Mouse (Mus musculus): ENCODE measurements around the gene Zscan2. TPM values are rescaled to one million over a fixed set of nuclear protein-coding genes. Genes with fewer than 3 reads are reported as not detected.

Zscan2 gene
- polyA plus RNA-seq, 1 experiment from 2014 or later, result 2.5 TPM

DNA sequence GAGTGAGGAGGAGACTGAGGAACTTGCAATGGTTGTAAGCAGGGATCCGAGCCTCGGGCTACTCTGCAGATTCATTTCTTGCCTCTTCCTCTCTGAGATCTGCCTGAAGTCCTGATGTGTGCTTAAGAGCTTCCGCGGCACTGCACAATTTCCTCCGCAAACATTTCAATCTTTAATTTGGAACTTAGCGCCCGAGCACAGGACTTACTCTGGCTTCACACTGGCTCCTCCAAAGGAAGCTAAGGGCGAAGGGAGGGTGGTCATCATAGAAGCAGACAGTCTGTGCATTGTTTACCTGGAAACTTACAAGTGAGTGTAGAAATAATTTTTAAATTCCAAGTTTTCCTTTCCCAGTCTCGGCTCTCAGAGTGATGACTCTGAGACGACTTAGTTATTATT, 14.4 kb upstream of the Zscan2 start:
- Histone ChIP-seq H3K4me3 (no peak overlapping the region), H3K27me3 (ENCODE audit: insufficient read depth, poor library complexity, severe bottlenecking) (no peaks in the 10 kb centered on the region), H3K9me3 (no peaks in the 10 kb centered on the region), H3K27ac (no peak overlapping the region), H3K4me1 (peaks cover 5% of the 10 kb centered on the region), H3K36me3 (no peaks in the 10 kb centered on the region)
- 81% methylated on average over 10 of the region's 10 CpGs for WGBS
- no peak for DNase-seq (ENCODE audit: low spot score)

GRCm38 (mm10) chr7:80846709-80847108, 14.0 kb upstream of the Zscan2 start:
- no peak overlapping the region for H3K27ac ChIP-seq
- H3K36me3 ChIP-seq, result no peaks in the 10 kb centered on the region
- no peaks in the 10 kb centered on the region for H3K9me3 ChIP-seq
- H3K4me1 ChIP-seq, result peaks cover 5% of the 10 kb centered on the region
- no peak overlapping the region for H3K4me3 ChIP-seq
- DNase-seq (ENCODE audit: low spot score), result peak; percentile 61
- WGBS, result 82% methylated on average over 5 of the region's 5 CpGs
- no peaks in the 10 kb centered on the region for H3K27me3 ChIP-seq (ENCODE audit: insufficient read depth, poor library complexity, severe bottlenecking)

- WGBS, result 40% methylated on average over 2 of the region's 2 CpGs
- peaks cover 5% of the 10 kb centered on the region for H3K4me1 ChIP-seq
- no peaks in the 10 kb centered on the region for H3K36me3 ChIP-seq
- DNase-seq (ENCODE audit: low spot score), result no peak
- no peaks in the 10 kb centered on the region for H3K9me3 ChIP-seq
- H3K27me3 ChIP-seq (ENCODE audit: insufficient read depth, poor library complexity, severe bottlenecking), result no peaks in the 10 kb centered on the region
- no peak overlapping the region for H3K4me3 ChIP-seq
- peak overlapping the region; percentile 71 for H3K27ac ChIP-seq
Measured at GRCm38 (mm10) chr7:80849267-80849666, 11.5 kb upstream of the Zscan2 start.

GRCm38 (mm10) chr7:80849710-80850109, 11.0 kb upstream of the Zscan2 start:
- no peaks in the 10 kb centered on the region for H3K27me3 ChIP-seq (ENCODE audit: insufficient read depth, poor library complexity, severe bottlenecking)
- H3K9me3 ChIP-seq, result no peaks in the 10 kb centered on the region
- peaks cover 5% of the 10 kb centered on the region for H3K4me1 ChIP-seq
- H3K27ac ChIP-seq, result peak overlapping the region; percentile 71
- DNase-seq (ENCODE audit: low spot score), result peak; percentile 89
- 24% methylated on average over 4 of the region's 4 CpGs for WGBS
- no peak overlapping the region for H3K4me3 ChIP-seq
- no peaks in the 10 kb centered on the region for H3K36me3 ChIP-seq

DNA sequence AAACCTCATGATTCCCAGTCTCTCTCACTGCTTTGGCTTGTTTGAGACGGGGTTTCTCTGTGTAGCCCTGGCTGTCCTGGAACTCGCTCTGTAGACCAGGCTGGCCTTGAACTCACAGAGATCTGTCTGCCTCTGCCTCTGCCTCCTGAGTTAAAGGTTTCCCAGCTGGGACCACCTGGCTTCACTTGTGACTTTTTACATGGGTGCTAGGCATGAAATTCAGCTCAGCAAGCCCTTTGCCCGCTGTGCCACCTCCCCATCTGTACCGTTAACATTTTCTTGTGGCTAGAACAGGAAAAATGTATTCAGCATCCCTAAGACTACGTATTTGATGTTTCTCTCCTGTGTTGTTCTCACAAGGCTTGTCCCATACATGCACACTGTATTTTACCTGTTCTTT, 10.2 kb upstream of the Zscan2 start:
- H3K27me3 ChIP-seq (ENCODE audit: insufficient read depth, poor library complexity, severe bottlenecking), result no peaks in the 10 kb centered on the region
- no peak overlapping the region for H3K4me3 ChIP-seq
- no peaks in the 10 kb centered on the region for H3K9me3 ChIP-seq
- H3K36me3 ChIP-seq, result no peaks in the 10 kb centered on the region
- no peak for DNase-seq (ENCODE audit: low spot score)
- WGBS, result 82% methylated on average over 5 of the region's 5 CpGs
- H3K27ac ChIP-seq, result no peak overlapping the region
- H3K4me1 ChIP-seq, result peaks cover 5% of the 10 kb centered on the region

- no peak overlapping the region for H3K27ac ChIP-seq
- H3K9me3 ChIP-seq, result no peaks in the 10 kb centered on the region
- peaks cover 5% of the 10 kb centered on the region for H3K4me1 ChIP-seq
- no peaks in the 10 kb centered on the region for H3K27me3 ChIP-seq (ENCODE audit: insufficient read depth, poor library complexity, severe bottlenecking)
- no peak for DNase-seq (ENCODE audit: low spot score)
- 88% methylated on average over 3 of the region's 3 CpGs for WGBS
- no peak overlapping the region for H3K4me3 ChIP-seq
- H3K36me3 ChIP-seq, result no peaks in the 10 kb centered on the region
Measured at GRCm38 (mm10) chr7:80853218-80853617, 7.5 kb upstream of the Zscan2 start.

- Histone ChIP-seq H3K27me3 (ENCODE audit: insufficient read depth, poor library complexity, severe bottlenecking) (no peaks in the 10 kb centered on the region), H3K36me3 (no peaks in the 10 kb centered on the region)
Measured at GRCm38 (mm10) chr7:80855316-80855715, 5.4 kb upstream of the Zscan2 start.

DNA sequence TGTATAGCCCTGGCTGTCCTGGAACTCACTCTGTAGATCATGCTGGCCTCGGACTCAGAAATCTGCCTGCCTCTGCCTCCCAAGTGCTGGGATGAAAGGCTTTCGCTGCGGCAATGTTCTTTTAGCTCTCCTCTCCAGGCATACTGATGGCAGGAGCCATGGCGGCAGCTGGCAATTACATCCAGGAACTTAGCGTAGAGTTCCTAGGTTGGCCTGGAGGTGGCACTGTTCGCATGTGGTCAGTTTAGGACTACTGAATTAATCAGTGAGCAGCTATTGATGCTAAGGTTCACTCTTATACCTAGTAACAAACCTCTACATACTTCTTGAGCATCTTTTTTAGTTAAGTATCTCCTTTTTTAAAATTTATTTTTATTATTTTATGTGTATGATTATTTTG, 3.5 kb upstream of the Zscan2 start:
- Histone ChIP-seq H3K4me3 (no peak overlapping the region), H3K27ac (no peak overlapping the region), H3K27me3 (ENCODE audit: insufficient read depth, poor library complexity, severe bottlenecking) (no peaks in the 10 kb centered on the region), H3K9me3 (no peaks in the 10 kb centered on the region), H3K4me1 (peaks cover 10% of the 10 kb centered on the region; the same call in 1 of the 2 replicates), H3K36me3 (no peaks in the 10 kb centered on the region)
- peak; percentile 85 for DNase-seq (ENCODE audit: low spot score)
- 26% methylated on average over 6 of the region's 6 CpGs for WGBS

More at GRCm38 (mm10) chr7:80855316-80855715, 5.4 kb upstream of the Zscan2 start:
- no peak for DNase-seq (ENCODE audit: low spot score)
- Histone ChIP-seq H3K4me1 (peaks cover 5% of the 10 kb centered on the region; the same call in 1 of the 2 replicates), H3K27ac (no peak overlapping the region), H3K4me3 (no peak overlapping the region), H3K9me3 (no peaks in the 10 kb centered on the region)

GRCm38 (mm10) chr7:80860227-80860626, 493 bp upstream of the Zscan2 start:
- Histone ChIP-seq H3K9me3 (no peaks in the 10 kb centered on the region), H3K4me1 (peaks cover 20% of the 10 kb centered on the region), H3K4me3 (peak overlapping the region; percentile 86), H3K27ac (peak overlapping the region; percentile 98), H3K27me3 (ENCODE audit: insufficient read depth, poor library complexity, severe bottlenecking) (no peaks in the 10 kb centered on the region), H3K36me3 (peaks cover 23% of the 10 kb centered on the region)
- DNase-seq (ENCODE audit: low spot score), result peak; percentile 88
- WGBS, result 1% methylated on average over 13 of the region's 13 CpGs

GRCm38 (mm10) chr7:80862475-80862874, 1.8 kb downstream of the Zscan2 start:
- Histone ChIP-seq H3K27me3 (ENCODE audit: insufficient read depth, poor library complexity, severe bottlenecking) (no peaks in the 10 kb centered on the region), H3K4me3 (no peak overlapping the region), H3K4me1 (peaks cover 28% of the 10 kb centered on the region), H3K27ac (no peak overlapping the region), H3K36me3 (peaks cover 42% of the 10 kb centered on the region), H3K9me3 (no peaks in the 10 kb centered on the region)
- WGBS, result 88% methylated on average over 2 of the region's 2 CpGs
- no peak for DNase-seq (ENCODE audit: low spot score)

DNA sequence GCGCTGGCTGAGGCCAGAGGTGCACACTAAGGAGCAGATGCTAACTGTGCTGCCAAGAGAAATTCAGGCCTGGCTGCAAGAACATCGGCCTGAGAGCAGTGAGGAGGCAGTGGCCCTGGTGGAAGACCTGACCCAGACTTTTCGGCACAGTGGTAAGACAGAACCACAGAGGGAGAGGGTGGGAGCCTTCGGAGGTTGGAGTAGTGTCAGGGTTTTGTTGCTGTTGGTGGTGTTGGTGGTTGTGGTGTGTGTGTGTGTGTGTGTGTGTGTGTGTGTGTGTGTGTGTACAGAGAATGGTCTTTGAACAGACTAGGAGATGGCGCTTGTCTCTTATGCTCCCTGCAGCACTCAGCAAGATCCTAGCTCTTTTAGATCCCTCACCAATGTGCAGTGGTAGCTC, 2.8 kb downstream of the Zscan2 start:
- no peaks in the 10 kb centered on the region for H3K9me3 ChIP-seq
- H3K27ac ChIP-seq, result peak overlapping the region; percentile 1; the same call in 1 of the 2 replicates
- peaks cover 52% of the 10 kb centered on the region for H3K36me3 ChIP-seq
- no peak for DNase-seq (ENCODE audit: low spot score)
- peaks cover 28% of the 10 kb centered on the region for H3K4me1 ChIP-seq
- WGBS, result 89% methylated on average over 5 of the region's 5 CpGs
- no peaks in the 10 kb centered on the region for H3K27me3 ChIP-seq (ENCODE audit: insufficient read depth, poor library complexity, severe bottlenecking)
- no peak overlapping the region for H3K4me3 ChIP-seq

GRCm38 (mm10) chr7:80864151-80864550, 3.4 kb downstream of the Zscan2 start:
- no peaks in the 10 kb centered on the region for H3K9me3 ChIP-seq
- H3K27ac ChIP-seq, result peak overlapping the region; percentile 71; the same call in 1 of the 2 replicates
- WGBS, result 65% methylated on average over 1 of the region's 1 CpGs
- DNase-seq (ENCODE audit: low spot score), result no peak
- H3K4me1 ChIP-seq, result peaks cover 28% of the 10 kb centered on the region
- no peaks in the 10 kb centered on the region for H3K27me3 ChIP-seq (ENCODE audit: insufficient read depth, poor library complexity, severe bottlenecking)
- no peak overlapping the region for H3K4me3 ChIP-seq
- H3K36me3 ChIP-seq, result peaks cover 59% of the 10 kb centered on the region

GRCm38 (mm10) chr7:80864831-80865230, 4.1 kb downstream of the Zscan2 start:
- H3K4me3 ChIP-seq, result 0 out of 2 replicates have a peak overlapping the region, but pooled peaks have one; percentile 5
- no peaks in the 10 kb centered on the region for H3K27me3 ChIP-seq (ENCODE audit: insufficient read depth, poor library complexity, severe bottlenecking)
- 52% methylated on average over 8 of the region's 8 CpGs for WGBS
- H3K36me3 ChIP-seq, result peaks cover 65% of the 10 kb centered on the region
- no peak for DNase-seq (ENCODE audit: low spot score)
- H3K27ac ChIP-seq, result peak overlapping the region; percentile 71
- H3K9me3 ChIP-seq, result no peaks in the 10 kb centered on the region
- H3K4me1 ChIP-seq, result peaks cover 27% of the 10 kb centered on the region

DNA sequence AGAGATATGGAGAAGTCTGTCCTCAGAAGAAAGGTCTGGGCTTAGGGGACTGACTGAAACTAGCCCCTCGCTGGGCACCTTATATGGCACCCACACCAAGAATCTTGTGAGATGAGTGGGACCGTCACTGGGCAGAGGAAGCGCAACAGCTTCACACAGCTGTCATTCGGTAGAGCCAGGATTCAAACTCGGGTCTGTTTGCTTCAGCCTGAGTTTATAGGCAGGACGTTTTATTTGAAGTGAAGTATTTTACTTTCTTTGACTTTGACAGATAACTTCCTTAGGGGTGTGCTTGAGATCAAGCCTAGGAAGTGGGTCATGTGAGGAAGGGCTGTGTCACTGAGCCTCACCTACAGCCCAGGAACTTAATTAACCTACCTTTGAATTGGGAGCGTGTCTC, 4.8 kb downstream of the Zscan2 start:
- WGBS, result 83% methylated on average over 7 of the region's 7 CpGs
- Histone ChIP-seq H3K27ac (peak overlapping the region; percentile 71), H3K4me3 (no peak overlapping the region), H3K4me1 (peaks cover 23% of the 10 kb centered on the region), H3K9me3 (no peaks in the 10 kb centered on the region), H3K27me3 (ENCODE audit: insufficient read depth, poor library complexity, severe bottlenecking) (no peaks in the 10 kb centered on the region), H3K36me3 (peaks cover 72% of the 10 kb centered on the region)
- no peak for DNase-seq (ENCODE audit: low spot score)

All from heart, embryonic 10.5 days (tissue).